ENCODE assay signal across 8 mouse cellular contexts in the genomic region with DNA sequence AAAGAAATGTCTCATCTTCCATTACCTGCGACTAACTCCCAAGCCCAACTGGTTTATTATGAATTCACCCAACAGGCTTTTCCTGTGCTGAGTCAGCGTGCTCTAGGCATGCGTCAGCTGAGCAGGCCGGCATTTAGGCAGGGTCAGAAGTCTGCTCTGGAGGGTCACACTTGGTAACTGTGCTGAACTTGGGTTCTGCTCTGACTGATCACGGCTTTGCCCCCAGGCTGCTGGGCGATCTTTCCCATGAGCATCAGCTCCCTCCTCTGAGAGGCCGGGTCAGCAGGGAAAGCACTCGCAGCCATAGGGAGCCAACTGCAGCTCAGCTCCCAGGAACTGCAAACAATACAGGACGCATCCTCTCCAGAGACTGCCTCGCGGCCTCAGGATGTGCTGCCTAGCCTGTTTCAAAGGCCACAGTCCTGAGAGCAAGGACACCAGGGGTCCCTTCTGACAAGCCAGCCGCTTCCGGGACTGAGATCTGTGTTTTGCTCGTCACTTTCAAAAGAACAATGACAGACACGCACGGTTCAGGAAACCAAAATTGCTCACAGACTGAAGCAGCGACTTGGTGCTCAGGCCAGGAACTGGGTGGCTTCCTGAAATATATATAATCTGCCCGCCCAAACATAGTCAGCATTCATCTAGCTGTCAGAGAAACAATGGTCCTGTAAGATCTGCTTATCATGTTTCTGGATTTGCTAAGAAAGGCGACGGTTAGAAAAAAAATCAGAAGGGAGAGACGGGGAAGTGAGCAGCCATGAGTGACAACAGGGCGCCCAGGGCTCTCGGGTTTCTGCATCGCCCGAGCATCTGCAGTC. TPM values are rescaled to one million over a fixed set of nuclear protein-coding genes. Genes with fewer than 3 reads are reported as not detected.
DNase-seq lines count a peak whose midpoint lies in the region; ATAC-seq and TF ChIP-seq lines count a peak whose summit lies in the region.

No protein-coding gene starts in this region.

- no peak for TF ChIP-seq POLR2A in CH12.LX (IDR thresholded peaks at IDR 0.05; ENCODE audit: low read depth, low read length)

- H3K79me2 ChIP-seq in CH12.LX (replicated peaks; ENCODE audit: control insufficient read depth, extremely low read depth, insufficient read depth, poor library complexity, severe bottlenecking) = no peaks in the 10 kb centered on the region
- H3K79me2 ChIP-seq in macrophage (ENCODE audit: inconsistent target) = no peaks in the 10 kb centered on the region

- H3K4me3 ChIP-seq in CH12.LX (replicated peaks in 1 of 3; ENCODE audit: low read depth in 2 of 3, low read length in 2 of 3, poor library complexity in 1 of 3) = no peak overlapping the region
- H3K4me3 ChIP-seq in brown adipose tissue, adult 24 weeks (ENCODE audit: insufficient read depth, low read depth, low read length) = peak overlapping the region; percentile 14; the same call in 1 of the 2 replicates
- no peak overlapping the region for H3K4me3 ChIP-seq in heart, embryonic 12.5 days
- H3K4me3 ChIP-seq in macrophage (ENCODE audit: inconsistent target) = peak overlapping the region; percentile 1; the same call in 1 of the 2 replicates

- in situ Hi-C loops in CH12.LX (cut with MboI; ENCODE audit: low pct_ligation_motif_present, low pct_unique_long_range_greater_than_20kb, low sequenced_read_pairs) = loop anchor here (10.0 kb wide), 1 partner anchor 284 kb away; no protein-coding TSS in a partner anchor

- H3K9me3 ChIP-seq in CH12.LX (replicated peaks; ENCODE audit: low read length) = no peaks in the 10 kb centered on the region
- no peaks in the 10 kb centered on the region for H3K9me3 ChIP-seq in heart, embryonic 12.5 days (replicated peaks)

- 41% methylated on average over 25 of the region's 25 CpGs for WGBS in heart, embryonic 12.5 days
- WGBS in macrophage (ENCODE audit: missing documents) = 3% methylated on average over 25 of the region's 25 CpGs

- H3K9ac ChIP-seq in CH12.LX (ENCODE audit: insufficient read depth, low read depth) = no peak overlapping the region
- peak overlapping the region; percentile 49; the same call in 1 of the 2 replicates for H3K9ac ChIP-seq in heart, embryonic 12.5 days

- H3K36me3 ChIP-seq in CH12.LX (replicated peaks in 1 of 2; ENCODE audit: control insufficient read depth in 1 of 2, insufficient read depth in 1 of 2, low read length in 1 of 2) (peaks cover 32 to 78% of the 10 kb centered on the region in 2 experiments), macrophage (ENCODE audit: inconsistent target) (no peaks in the 10 kb centered on the region)
- H3K36me3 ChIP-seq in heart, embryonic 12.5 days = peaks cover 32% of the 10 kb centered on the region

- no peak for TF ChIP-seq RAD21 in CH12.LX (IDR thresholded peaks at IDR 0.05; ENCODE audit: low read depth, low read length)

- TF ChIP-seq CTCF in CH12.LX (conservative IDR thresholded peaks at IDR 0.05 in 1 of 2, IDR thresholded peaks at IDR 0.05 in 1 of 2; ENCODE audit: low read depth in 2 of 2, low read length in 2 of 2) = no peak

- DNase-seq in CH12.LX (ENCODE audit: extremely low read depth) = no peak
- DNase-seq in kidney, postnatal 14 days = peak; percentile 71
- DNase-seq in thymus, postnatal 0 days (ENCODE audit: low spot score) = peak; percentile 81
- no peak for DNase-seq in frontal cortex, postnatal 36 days (ENCODE audit: low spot score in 2 of 2)
- no peak for DNase-seq in cerebellum, adult 9-11 months

- H3K27ac ChIP-seq in CH12.LX (ENCODE audit: insufficient read depth, low read depth) (no peak overlapping the region), macrophage (peak overlapping the region; percentile 98)
- H3K27ac ChIP-seq in brown adipose tissue, adult 24 weeks (replicated peaks; ENCODE audit: low read depth, low read length) = peak overlapping the region; percentile 90
- H3K27ac ChIP-seq in heart, embryonic 12.5 days (ENCODE audit: poor library complexity, severe bottlenecking) = peak overlapping the region; percentile 79

- dilution Hi-C loops in CH12.LX (cut with MboI; ENCODE audit: extremely low pct_ligation_motif_present, extremely low pct_unique_long_range_greater_than_20kb, low sequenced_read_pairs) = no loop called here

- H3K4me1 ChIP-seq in CH12.LX (ENCODE audit: control insufficient read depth in 1 of 2, insufficient read depth in 2 of 2) = peaks cover 16 to 36% of the 10 kb centered on the region in 2 experiments
- peaks cover 23% of the 10 kb centered on the region for H3K4me1 ChIP-seq in brown adipose tissue, adult 24 weeks (ENCODE audit: control insufficient read depth, insufficient read depth, insufficient read length, low read length)
- H3K4me1 ChIP-seq in heart, embryonic 12.5 days (replicated peaks) = peaks cover 68% of the 10 kb centered on the region

- no peak for TF ChIP-seq EP300 in CH12.LX (IDR thresholded peaks at IDR 0.05; ENCODE audit: low read length)

- H3K4me2 ChIP-seq in CH12.LX (ENCODE audit: insufficient read depth, low read depth, poor library complexity, severe bottlenecking) = no peak overlapping the region
- H3K4me2 ChIP-seq in heart, embryonic 12.5 days = peak overlapping the region; percentile 35

- no peak; the same call in 1 of the 2 replicates for ATAC-seq in heart, embryonic 12.5 days (ENCODE audit: insufficient number of reproducible peaks, low FRiP score)

- no peaks in the 10 kb centered on the region for H3K27me3 ChIP-seq in CH12.LX (replicated peaks)
- no peaks in the 10 kb centered on the region for H3K27me3 ChIP-seq in heart, embryonic 12.5 days (replicated peaks)

TF ChIP-seq in CH12.LX, 34 proteins besides CTCF, POLR2A, EP300 and RAD21:
- 0 out of 2 replicates have a peak, but pooled peaks have one; percentile 18 for TF ChIP-seq MAFK (IDR thresholded peaks at IDR 0.05; ENCODE audit: insufficient replicate concordance, low read length)
- no peak for TF ChIP-seq NELFE (IDR thresholded peaks at IDR 0.05; ENCODE audit: low read depth, low read length)

RNA-seq across cellular contexts. Expression of a gene that starts 26.6 kb away (rescaled TPM):
- 21.8 and 25.3 TPM in 2 replicates for total RNA-seq in CH12.LX (2012; rRNA removed)
- total RNA-seq in CH12.LX (2014; rRNA removed) = 31.0 and 35.7 TPM in 2 replicates
- 16.9 and 18.3 TPM in 2 replicates for polyA plus RNA-seq in CH12.LX (2012; ENCODE audit: insufficient read length, low read depth)
- polyA plus RNA-seq in brown adipose tissue, adult 24 weeks (2012; ENCODE audit: insufficient read depth, insufficient read length, missing spikeins) = 4.2 and 13.2 TPM in 2 replicates
- 34.2 and 35.3 TPM in 2 replicates for polyA plus RNA-seq in heart, embryonic 12.5 days (2016; fragmentation: Nextera tagmentation; extraction: Ambion mirVana)
- 10 to 100 TPM in 25 of 26 experiments, 1 to 10 TPM in 1; 7.3 to 45.3 (median 21.4) TPM for total RNA-seq in macrophage (2018; cell fraction: chromatin; rRNA removed)
- total RNA-seq in macrophage (2018; cell fraction: cytosol; rRNA removed) = 10 to 100 TPM in 25 of 26 experiments, 1 to 10 TPM in 1; 9.8 to 18.2 (median 15.1) TPM
- 10 to 100 TPM in 24 of 26 experiments, 1 to 10 TPM in 2; 5.8 to 45.3 (median 18.7) TPM for total RNA-seq in macrophage (2018; cell fraction: nucleus; rRNA removed)
- 11.7 to 18.7 TPM (median 18.2 TPM) in 3 replicates for polyA plus RNA-seq in macrophage (2018)
- 36.0 and 36.9 TPM in 2 replicates for polyA plus RNA-seq in thymus, postnatal 0 days (2015; fragmentation: Nextera tagmentation; extraction: Ambion mirVana)

RNA-seq across cellular contexts. Expression of a gene that starts 46.5 kb away (rescaled TPM):
- 2.4 and 3.2 TPM in 2 replicates for total RNA-seq in CH12.LX (2012; rRNA removed)
- 1.2 and 1.3 TPM in 2 replicates for total RNA-seq in CH12.LX (2014; rRNA removed)
- 4.6 and 4.9 TPM in 2 replicates for polyA plus RNA-seq in CH12.LX (2012; ENCODE audit: insufficient read length, low read depth)
- 86.1 and 119 TPM in 2 replicates for polyA plus RNA-seq in brown adipose tissue, adult 24 weeks (2012; ENCODE audit: insufficient read depth, insufficient read length, missing spikeins)
- polyA plus RNA-seq in heart, embryonic 12.5 days (2016; fragmentation: Nextera tagmentation; extraction: Ambion mirVana) = 6.2 TPM in 2 replicates
- total RNA-seq in macrophage (2018; cell fraction: chromatin; rRNA removed) = 10 to 100 TPM; 10.9 to 28.2 (median 21.6) TPM
- total RNA-seq in macrophage (2018; cell fraction: cytosol; rRNA removed) = 10 to 100 TPM in 14 of 26 experiments, 1 to 10 TPM in 12; 6.1 to 17.3 (median 11.1) TPM
- 10 to 100 TPM in 25 of 26 experiments, 1 to 10 TPM in 1; 9.3 to 36.6 (median 16.3) TPM for total RNA-seq in macrophage (2018; cell fraction: nucleus; rRNA removed)
- polyA plus RNA-seq in macrophage (2018) = 7.9 to 13.4 TPM (median 8.0 TPM) in 3 replicates
- 2.0 and 2.6 TPM in 2 replicates for polyA plus RNA-seq in thymus, postnatal 0 days (2015; fragmentation: Nextera tagmentation; extraction: Ambion mirVana)

Comparison
In these comparisons a context has a peak if more than half of its experiments do, and no peak if none do; other contexts are left out.
1. DNase-seq: peak in kidney, postnatal 14 days (single experiment) and thymus, postnatal 0 days (single experiment); none in CH12.LX (single experiment), frontal cortex, postnatal 36 days (0 of 2) and cerebellum, adult 9-11 months (single experiment).
2. H3K4me3 ChIP-seq: peak in brown adipose tissue, adult 24 weeks (single experiment) and macrophage (single experiment); none in CH12.LX (0 of 3) and heart, embryonic 12.5 days (single experiment).